Mouse (Mus musculus): ENCODE measurements around the gene Inha.

Gene Inha

DNA sequence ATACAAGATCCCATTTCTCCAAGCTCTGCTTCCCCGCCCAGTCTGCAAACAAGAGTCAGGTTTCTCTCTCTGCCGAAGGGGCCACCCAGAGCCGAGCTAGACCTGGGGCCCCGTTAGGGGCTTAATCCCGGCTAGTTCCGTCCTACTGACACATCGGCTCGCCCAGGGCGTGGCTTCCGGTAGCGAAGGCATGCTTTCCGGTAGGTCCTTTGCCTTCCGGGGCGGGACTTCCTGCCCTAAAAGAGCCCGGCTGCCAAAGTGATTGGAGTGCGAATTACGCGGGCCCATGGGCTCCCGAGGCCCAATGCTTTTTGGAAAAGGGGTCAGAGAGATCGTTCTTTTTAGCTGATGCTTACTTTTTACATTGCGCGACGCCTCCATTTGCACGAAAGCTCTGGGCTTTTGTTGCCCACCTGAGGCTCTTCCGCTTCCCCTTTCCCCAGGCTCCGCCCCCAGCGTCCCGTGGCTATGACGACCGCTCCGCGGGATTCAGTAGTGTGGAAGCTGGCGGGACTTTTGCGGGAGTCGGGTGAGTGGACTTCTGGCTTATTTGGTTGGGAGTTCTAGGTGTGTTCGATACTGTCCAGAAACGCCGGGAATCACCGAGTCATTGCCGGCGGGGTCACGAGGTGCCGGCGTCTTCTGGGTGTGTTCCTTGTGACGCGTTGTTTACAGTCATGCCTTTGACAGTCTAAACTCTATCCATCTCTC, 14.6 kb downstream of the Inha start, which contains the start of gene Stk11ip:
Gene Stk11ip, plus strand, starts transcription at position 209 of the 711 bp plus-strand sequence.
- DNase-seq = peak; percentile 89 to 90

DNA sequence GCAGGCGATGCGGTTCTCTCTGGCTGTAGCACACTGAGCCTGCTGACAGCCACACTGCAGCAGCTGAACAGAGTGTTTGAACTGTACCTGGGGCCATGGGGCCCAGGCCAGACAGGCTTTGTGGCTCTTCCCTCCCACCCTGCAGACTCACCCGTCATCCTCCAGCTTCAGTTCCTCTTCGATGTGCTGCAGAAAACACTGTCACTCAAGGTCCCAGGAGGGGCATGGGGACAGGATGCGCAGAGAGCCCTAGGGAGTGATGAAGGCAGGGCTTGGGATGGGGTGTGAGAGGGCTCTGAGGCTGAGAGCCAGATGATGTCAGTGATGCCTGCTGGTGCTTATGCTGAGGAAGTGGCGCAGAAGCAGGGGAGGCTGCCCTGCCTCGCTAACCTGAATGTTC, 17.8 kb downstream of the Inha start:
- DNase-seq = no peak

GRCm38 (mm10) chr1:75530546-75530945, 23.7 kb downstream of the Inha start:
- DNase-seq = no peak

DNA sequence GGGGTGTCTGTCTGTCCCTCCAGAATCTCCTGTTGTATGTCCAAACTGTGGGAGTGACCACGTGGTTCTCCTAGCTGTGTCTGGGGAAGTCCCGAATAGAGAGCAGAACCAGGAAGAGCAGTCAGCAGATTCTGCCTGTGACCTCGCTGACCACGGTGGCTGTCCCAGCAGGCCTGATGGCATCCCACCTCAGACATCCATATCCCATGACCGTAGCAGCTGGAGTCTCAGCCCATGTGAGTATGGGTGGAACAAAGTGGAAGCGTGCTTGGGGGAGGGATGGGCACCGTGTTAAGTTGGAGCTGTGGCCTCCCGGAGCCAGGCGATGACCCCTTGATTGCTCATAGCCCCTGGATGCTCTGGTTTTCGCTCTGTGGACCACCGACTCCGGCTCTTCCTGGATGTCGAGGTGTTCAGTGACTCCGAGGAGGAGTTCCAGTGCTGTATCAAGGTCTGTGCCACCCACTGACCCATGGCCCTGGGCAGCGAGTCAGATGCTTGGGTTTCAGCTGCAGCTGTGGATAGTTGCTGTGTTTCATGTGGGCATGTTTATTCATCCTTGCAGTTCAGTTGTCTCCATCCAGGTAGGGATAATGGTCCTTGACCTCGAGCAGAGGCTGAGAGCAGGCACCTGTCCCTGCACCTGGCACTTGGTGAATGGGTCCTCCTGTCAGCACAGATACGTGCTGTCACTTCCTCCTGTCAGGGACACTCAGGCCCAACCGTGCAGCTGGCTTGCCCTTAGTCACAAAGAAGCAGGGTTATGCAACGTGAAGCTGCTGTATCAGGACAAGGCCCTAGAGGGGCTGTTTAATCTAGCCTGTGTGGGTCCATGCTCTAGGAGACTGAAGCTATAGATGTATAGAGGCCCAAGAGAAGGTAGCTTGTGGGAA, 25.6 kb downstream of the Inha start:
- no peak for DNase-seq

DNA sequence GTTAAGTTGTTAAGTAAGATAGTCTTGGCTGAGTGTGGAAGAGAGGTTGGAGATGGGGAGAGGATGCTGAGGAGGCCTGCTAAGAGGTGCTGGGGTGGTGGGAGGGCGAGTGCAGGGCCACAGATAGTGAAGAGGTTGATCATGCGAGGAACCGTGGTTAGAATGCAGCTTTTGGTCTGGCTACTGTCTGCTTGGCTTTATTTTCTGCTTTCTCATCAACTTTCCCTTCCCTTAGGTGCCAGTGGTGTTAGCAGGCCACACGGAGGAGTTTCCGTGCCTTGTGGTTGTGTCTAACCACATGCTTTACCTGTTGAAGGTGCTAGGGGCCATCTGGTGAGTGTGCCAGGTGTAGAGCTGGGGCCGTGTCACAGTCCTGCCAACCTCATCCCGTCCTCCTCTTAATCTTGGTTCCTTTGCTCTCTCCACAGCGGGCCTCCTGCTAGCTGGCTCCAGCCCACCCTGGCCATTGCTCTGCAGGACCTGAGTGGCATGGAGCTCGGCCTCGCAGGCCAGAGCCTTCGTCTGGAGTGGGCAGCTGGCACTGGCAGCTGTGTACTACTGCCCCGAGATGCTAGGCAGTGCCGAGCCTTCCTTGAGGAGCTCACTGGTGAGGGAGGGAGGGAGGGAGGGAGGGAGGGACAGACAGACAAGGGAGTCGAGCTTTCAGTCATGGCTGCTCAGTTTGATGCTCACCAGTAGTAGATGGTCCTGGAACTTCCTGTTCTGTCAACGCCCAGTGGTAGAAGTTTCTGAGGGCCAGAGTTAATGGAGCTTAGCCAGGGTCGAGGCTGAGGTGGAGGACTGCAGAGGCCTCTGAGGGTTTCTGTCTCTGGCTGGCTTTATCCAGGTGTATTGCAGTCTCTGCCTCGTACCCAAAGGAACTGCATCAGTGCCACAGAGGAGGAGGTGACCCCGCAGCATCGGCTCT, 26.7 kb downstream of the Inha start:
- DNase-seq = no peak

DNA sequence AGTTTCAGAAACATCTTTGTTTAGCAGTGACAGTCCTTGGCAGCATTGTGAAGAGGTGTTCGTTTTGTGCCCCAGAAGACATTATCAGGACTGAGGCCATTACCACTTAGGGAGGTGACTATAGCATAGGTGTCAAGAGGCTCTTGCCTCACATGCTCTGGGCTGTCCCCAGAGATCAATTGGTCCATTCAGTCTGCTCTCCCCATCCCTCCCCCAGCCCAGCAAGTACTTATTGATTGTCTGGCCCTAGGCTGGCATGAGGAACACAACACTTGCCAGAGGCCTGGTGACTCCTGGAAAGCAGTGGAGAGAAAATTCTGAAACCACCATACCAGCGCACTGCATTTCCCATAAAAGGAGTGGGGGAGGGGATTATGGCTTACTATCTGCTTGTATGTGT, 30.7 kb downstream of the Inha start:
- DNase-seq = no peak

GRCm38 (mm10) chr1:75538597-75539190, 31.8 kb downstream of the Inha start:
- DNase-seq = no peak

- no peak for DNase-seq
These were observed 34.6 kb downstream of the Inha start for GRCm38 (mm10) chr1:75541496-75541895.

DNA sequence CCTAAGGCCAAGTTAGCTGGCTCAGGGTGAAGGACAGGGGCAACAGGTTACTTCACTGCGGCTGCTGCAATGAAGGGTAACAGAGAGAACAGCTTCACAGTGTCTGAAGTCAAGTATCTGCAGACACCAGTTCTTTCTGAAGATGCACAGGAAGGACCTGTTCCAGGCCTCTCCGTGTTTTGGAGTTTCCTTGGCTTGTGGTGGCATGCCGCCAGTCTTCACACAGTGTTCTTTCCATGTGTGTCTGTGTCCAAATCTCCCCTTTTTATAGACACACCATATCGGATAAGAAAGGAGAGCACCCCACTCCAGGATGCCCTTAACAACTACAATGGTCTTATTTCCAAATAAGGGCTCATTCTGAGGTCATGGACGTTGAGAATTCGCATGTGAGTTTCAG, 37.5 kb downstream of the Inha start:
- DNase-seq = no peak

- DNase-seq = peak in 1 of 2 experiments; percentile 14
These were observed 39.4 kb downstream of the Inha start, which contains the start of gene Slc4a3 for GRCm38 (mm10) chr1:75545965-75546956. Gene Slc4a3, plus strand, starts transcription at chr1:75546266.

DNA sequence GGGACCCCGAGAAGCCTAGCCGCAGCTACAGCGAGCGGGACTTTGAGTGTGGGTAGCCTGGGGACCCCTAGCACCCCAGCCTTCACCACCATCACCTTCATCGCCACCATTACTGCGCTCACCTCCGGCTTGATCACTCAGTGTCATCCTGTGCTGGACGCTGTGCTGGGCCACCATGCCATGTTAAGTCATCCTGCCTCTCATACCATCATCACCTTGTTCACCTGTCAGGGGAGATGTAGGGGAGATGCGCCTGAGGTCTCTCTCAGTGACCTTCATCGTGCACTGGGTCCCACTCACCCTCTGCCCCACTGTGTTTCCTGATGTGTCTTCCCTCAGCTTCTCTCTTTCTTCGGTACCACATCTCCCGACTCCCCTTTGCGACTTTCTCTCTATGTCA, 40.5 kb downstream of the Inha start:
- no peak for DNase-seq

GRCm38 (mm10) chr1:75548083-75548482, 41.2 kb downstream of the Inha start:
- DNase-seq = no peak

DNA sequence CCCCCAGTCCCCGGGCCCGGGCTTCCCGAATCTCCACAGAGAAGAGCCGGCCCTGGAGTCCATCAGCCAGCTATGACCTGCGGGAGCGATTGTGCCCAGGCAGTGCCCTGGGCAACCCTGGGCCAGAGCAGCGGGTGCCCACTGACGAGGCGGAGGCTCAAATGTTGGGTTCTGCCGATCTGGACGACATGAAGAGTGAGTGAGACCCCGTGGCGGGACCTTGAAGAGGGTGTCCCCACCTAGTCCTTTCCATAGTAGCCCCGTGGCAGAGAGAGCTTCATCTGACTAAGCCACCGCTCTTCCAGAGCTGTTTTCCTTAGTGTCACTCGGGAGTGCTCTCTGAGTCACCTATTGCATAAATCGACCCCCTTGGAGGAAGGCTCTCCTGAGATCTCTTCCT, 42.0 kb downstream of the Inha start:
- DNase-seq = no peak

DNA sequence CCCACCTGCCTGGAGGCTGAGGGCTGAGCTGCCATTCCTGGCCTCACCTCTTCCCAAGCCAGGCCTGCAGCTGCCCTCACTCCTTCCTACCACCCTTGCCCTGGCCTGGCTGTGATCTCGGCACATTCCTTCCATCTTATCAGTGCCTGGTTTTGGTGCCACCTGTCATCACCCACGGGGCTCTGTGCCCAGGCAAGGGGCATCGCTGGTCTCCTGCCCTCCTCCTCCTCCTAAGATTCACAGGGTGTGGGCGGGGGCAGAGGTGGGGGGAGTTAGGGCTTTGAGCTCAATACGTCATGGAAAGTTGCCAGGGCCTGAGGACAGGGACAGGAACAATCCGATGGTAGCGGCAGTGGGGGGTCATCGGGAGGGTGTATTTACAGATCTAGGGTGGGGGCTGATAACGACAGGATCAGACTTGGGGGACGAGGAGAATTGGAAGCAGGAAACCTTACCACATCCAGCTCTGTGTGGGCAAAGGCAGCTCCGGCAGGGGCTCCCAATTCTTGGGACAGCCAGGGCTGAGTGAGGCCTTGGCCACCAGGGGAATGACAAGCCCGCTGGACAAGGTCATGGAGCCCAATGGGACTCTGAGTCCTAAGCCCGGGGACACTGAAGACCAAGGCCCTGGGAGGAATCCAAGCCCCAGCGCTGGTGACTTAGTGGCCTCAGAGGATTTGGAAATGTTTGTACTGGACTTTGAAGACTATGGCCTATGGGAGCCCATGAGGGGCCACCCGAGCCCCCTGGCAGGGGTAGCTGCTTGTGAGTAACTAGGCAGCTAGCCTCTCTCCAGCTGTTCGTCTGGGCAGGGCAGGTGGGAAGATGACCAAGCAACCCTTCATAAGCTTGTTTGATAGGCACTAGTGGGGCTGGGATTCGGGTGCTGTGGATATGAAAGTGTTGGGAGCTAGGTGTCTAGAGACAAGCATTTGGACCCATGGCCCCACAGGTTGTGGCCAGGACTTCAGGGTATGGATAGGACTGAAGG, 42.7 kb downstream of the Inha start:
- no peak for DNase-seq

DNA sequence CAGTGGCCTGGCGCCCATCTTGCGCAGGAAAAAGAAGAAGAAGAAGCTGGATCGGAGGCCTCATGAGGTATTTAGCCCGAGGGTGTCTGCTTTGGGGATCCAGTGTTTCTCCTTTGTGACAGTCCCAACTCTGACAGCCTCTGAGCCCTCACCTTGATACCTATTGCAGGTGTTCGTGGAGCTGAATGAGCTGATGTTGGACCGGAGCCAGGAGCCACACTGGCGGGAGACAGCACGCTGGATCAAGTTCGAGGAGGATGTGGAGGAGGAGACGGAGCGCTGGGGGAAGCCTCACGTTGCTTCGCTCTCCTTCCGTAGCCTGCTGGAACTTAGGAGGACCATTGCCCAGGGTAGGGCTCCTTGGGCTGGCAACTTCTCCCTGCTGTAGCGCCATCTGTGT, 43.7 kb downstream of the Inha start:
- DNase-seq = no peak

DNA sequence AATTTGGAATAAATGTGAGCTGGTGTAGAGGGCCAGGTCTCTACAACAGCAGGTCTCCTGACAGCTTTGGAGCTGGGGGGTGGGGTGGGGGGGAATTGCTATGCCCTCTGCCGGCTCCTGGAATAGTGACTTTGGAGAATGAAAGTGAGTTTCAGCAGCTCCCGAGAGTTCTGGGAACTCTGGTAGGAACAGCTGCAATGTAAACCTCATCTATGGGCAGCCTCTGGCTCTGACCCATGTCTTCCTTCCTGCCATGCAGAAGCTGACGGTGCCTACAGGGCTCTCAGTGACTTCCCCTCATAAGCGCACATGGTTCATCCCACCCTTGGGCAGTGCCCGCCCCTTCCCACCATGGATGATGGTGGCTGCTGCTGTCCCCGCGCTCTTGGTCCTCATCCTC, 48.8 kb downstream of the Inha start:
- no peak for DNase-seq

- no peak for DNase-seq
These were observed 49.4 kb downstream of the Inha start for GRCm38 (mm10) chr1:75556143-75556781.

DNA sequence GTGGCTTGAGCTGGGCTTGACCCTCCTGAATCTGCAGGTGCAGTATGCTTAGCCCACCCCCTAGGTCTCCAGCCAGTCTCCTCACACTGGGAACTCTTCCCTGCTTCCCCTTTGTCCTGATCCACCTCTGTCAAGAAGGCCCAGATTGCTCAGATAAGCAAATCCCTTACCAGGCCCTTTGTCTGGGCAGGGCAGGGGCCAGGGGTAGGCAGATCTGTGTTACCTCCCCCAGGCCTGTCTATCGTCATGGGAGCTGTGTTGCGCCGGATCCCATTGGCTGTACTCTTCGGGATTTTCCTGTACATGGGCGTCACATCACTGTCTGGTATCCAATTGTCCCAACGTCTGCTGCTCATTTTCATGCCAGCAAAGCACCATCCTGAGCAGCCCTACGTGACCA, 50.2 kb downstream of the Inha start:
- no peak for DNase-seq

Data from thymus, postnatal 36 days (tissue).